Mouse (Mus musculus): ENCODE measurements around the gene Usp39. TPM values are rescaled to one million over a fixed set of nuclear protein-coding genes. Genes with fewer than 3 reads are reported as not detected.

The Usp39 gene
- total RNA-seq, 1 experiment, result 76.9 TPM

DNA sequence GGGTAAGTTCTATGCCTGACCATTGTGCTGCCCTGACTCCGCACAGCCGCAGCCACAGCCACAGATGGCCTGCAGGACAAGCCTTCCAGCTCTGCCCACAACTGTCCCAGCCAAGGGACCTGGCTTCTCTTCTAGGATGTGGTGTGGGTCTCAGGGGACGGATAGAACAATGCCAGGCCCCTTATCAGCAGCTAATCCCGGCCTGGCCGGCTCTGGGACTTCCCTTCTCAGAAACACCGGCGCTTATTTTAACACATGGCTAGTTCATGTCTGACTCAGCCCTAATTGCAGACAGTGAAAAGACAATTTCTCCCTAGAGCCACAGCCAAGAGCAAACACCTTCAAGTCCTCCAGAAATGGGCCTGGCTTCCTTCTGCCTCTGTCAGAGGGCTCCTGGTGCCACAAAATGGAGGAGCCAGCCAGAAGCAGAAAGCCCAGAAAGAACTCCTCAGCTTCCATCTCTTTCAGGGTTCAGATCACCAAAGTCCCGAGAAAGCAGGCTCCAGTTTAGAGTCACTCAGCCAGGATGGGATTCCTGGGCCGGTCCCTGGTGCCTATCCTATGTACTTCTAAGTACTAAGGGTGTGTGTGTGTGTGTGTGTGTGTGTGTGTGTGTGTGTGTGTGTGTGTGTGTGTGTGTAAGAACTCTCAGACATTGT, 67.3 kb downstream of the Usp39 start:
- no peak overlapping the region for H3K4me3 ChIP-seq (ENCODE audit: insufficient read depth in 1 of 2, low read depth in 1 of 2, low read length in 2 of 2, poor library complexity in 1 of 2, severe bottlenecking in 1 of 2)
- H3K4me1 ChIP-seq (ENCODE audit: control insufficient read depth in 2 of 2, insufficient read depth in 2 of 2, low read length in 2 of 2, poor library complexity in 1 of 2), result no peaks in the 10 kb centered on the region
- H3K9ac ChIP-seq (ENCODE audit: insufficient read depth, low read depth, low read length, poor library complexity, severe bottlenecking), result no peak overlapping the region; the same call in 1 of the 2 replicates
- TF ChIP-seq ZNF384 (IDR thresholded peaks at IDR 0.05; ENCODE audit: low read depth, low read length) (no peak), MAFK (IDR thresholded peaks at IDR 0.05; ENCODE audit: insufficient read depth, low read depth, low read length) (no peak), CHD2 (IDR thresholded peaks at IDR 0.05; ENCODE audit: low read depth, low read length) (no peak), ZC3H11A (IDR thresholded peaks at IDR 0.05; ENCODE audit: borderline replicate concordance, low read depth, low read length) (no peak), HCFC1 (IDR thresholded peaks at IDR 0.05; ENCODE audit: borderline replicate concordance, insufficient read depth, low read length) (no peak)
- H3K9me3 ChIP-seq (ENCODE audit: control insufficient read depth, insufficient read depth, low read depth, low read length), result no peaks in the 10 kb centered on the region
- no peak for DNase-seq (ENCODE audit: low read depth, low spot score)
- H3K36me3 ChIP-seq (ENCODE audit: control insufficient read depth, insufficient read depth, low read length, poor library complexity, severe bottlenecking), result no peaks in the 10 kb centered on the region
- in situ Hi-C loops (cut with MboI; ENCODE audit: low sequenced_read_pairs in 2 of 2, unreplicated experiment in 2 of 2), result no loop called here
- no peak overlapping the region for H3K27ac ChIP-seq (ENCODE audit: insufficient read depth, low read depth, low read length, poor library complexity, severe bottlenecking)

DNA sequence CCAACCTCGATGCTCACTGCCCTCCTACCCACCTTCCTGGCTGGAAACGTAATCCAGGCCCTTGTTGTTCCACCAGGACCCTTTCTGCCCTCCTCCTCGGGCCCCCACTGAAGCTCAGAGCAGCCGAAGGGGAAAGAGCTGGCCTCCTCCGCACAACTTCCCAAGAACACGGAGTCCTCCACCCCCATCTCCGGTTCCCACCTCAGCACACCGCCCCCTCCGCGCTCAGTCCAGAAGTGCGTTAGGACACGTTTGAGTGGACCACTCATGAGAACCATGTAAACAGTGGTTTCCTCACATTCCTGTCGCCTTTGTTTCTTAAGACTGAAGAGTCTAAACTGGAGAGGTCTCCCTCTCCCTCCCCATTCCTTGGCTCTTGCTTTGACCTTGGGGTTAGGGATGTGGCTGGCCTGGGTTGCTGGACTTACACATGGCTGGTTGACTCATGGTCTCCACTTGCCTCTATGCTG, 68.0 kb downstream of the Usp39 start:
- Histone ChIP-seq H3K4me3 (ENCODE audit: insufficient read depth in 1 of 2, low read depth in 1 of 2, low read length in 2 of 2, poor library complexity in 1 of 2, severe bottlenecking in 1 of 2) (no peak overlapping the region), H3K27ac (ENCODE audit: insufficient read depth, low read depth, low read length, poor library complexity, severe bottlenecking) (no peak overlapping the region), H3K4me1 (ENCODE audit: control insufficient read depth in 2 of 2, insufficient read depth in 2 of 2, low read length in 2 of 2, poor library complexity in 1 of 2) (no peaks in the 10 kb centered on the region), H3K9ac (ENCODE audit: insufficient read depth, low read depth, low read length, poor library complexity, severe bottlenecking) (no peak overlapping the region), H3K9me3 (ENCODE audit: control insufficient read depth, insufficient read depth, low read depth, low read length) (no peaks in the 10 kb centered on the region), H3K36me3 (ENCODE audit: control insufficient read depth, insufficient read depth, low read length, poor library complexity, severe bottlenecking) (no peaks in the 10 kb centered on the region)
- no peak for DNase-seq (ENCODE audit: low read depth, low spot score)
- TF ChIP-seq CHD2 (IDR thresholded peaks at IDR 0.05; ENCODE audit: low read depth, low read length) (no peak), ZC3H11A (IDR thresholded peaks at IDR 0.05; ENCODE audit: borderline replicate concordance, low read depth, low read length) (no peak), ZNF384 (IDR thresholded peaks at IDR 0.05; ENCODE audit: low read depth, low read length) (no peak)
- in situ Hi-C loops (cut with MboI; ENCODE audit: low sequenced_read_pairs in 2 of 2, unreplicated experiment in 2 of 2), result no loop called here

- Histone ChIP-seq H3K9ac (ENCODE audit: insufficient read depth, low read depth, low read length, poor library complexity, severe bottlenecking) (no peak overlapping the region), H3K36me3 (ENCODE audit: control insufficient read depth, insufficient read depth, low read length, poor library complexity, severe bottlenecking) (no peaks in the 10 kb centered on the region), H3K4me1 (ENCODE audit: control insufficient read depth in 2 of 2, insufficient read depth in 2 of 2, low read length in 2 of 2, poor library complexity in 1 of 2) (no peaks in the 10 kb centered on the region), H3K9me3 (ENCODE audit: control insufficient read depth, insufficient read depth, low read depth, low read length) (no peaks in the 10 kb centered on the region), H3K27ac (ENCODE audit: insufficient read depth, low read depth, low read length, poor library complexity, severe bottlenecking) (no peak overlapping the region), H3K4me3 (ENCODE audit: insufficient read depth in 1 of 2, low read depth in 1 of 2, low read length in 2 of 2, poor library complexity in 1 of 2, severe bottlenecking in 1 of 2) (no peak overlapping the region)
- in situ Hi-C loops (cut with MboI; ENCODE audit: low sequenced_read_pairs in 2 of 2, unreplicated experiment in 2 of 2), result no loop called here
- no peak for TF ChIP-seq ZC3H11A (IDR thresholded peaks at IDR 0.05; ENCODE audit: borderline replicate concordance, low read depth, low read length)
- DNase-seq (ENCODE audit: low read depth, low spot score), result peak; percentile 25
These were observed 68.8 kb downstream of the Usp39 start for GRCm38 (mm10) chr6:72276141-72276540.

DNA sequence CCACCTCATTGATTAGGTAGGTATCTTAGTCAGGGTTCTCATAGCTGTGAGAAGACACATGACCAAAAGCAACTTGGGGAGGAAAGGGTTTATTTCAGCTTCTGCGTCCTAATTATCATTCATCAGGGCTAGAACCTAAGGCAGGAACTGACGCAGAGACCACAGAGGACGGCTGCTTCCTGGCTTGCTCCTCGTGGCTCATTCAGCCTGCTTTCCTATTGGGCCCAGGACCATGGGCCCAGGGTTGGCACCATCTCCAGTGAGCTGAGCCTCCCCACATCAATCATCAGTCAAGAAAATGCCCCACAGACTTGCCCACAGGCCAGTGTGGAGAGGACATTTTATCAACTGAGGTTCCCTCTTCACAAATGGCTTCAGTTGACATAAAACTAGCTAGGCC, 69.5 kb downstream of the Usp39 start:
- TF ChIP-seq HCFC1 (IDR thresholded peaks at IDR 0.05; ENCODE audit: borderline replicate concordance, insufficient read depth, low read length) (no peak), MAFK (IDR thresholded peaks at IDR 0.05; ENCODE audit: insufficient read depth, low read depth, low read length) (no peak), CHD2 (IDR thresholded peaks at IDR 0.05; ENCODE audit: low read depth, low read length) (no peak), ZC3H11A (IDR thresholded peaks at IDR 0.05; ENCODE audit: borderline replicate concordance, low read depth, low read length) (no peak), ZNF384 (IDR thresholded peaks at IDR 0.05; ENCODE audit: low read depth, low read length) (no peak)
- no peak overlapping the region for H3K27ac ChIP-seq (ENCODE audit: insufficient read depth, low read depth, low read length, poor library complexity, severe bottlenecking)
- H3K9ac ChIP-seq (ENCODE audit: insufficient read depth, low read depth, low read length, poor library complexity, severe bottlenecking), result no peak overlapping the region
- no peaks in the 10 kb centered on the region for H3K4me1 ChIP-seq (ENCODE audit: control insufficient read depth in 2 of 2, insufficient read depth in 2 of 2, low read length in 2 of 2, poor library complexity in 1 of 2)
- DNase-seq (ENCODE audit: low read depth, low spot score), result no peak
- no peaks in the 10 kb centered on the region for H3K36me3 ChIP-seq (ENCODE audit: control insufficient read depth, insufficient read depth, low read length, poor library complexity, severe bottlenecking)
- no peaks in the 10 kb centered on the region for H3K9me3 ChIP-seq (ENCODE audit: control insufficient read depth, insufficient read depth, low read depth, low read length)
- in situ Hi-C loops (cut with MboI; ENCODE audit: low sequenced_read_pairs in 2 of 2, unreplicated experiment in 2 of 2), result no loop called here
- H3K4me3 ChIP-seq (ENCODE audit: insufficient read depth in 1 of 2, low read depth in 1 of 2, low read length in 2 of 2, poor library complexity in 1 of 2, severe bottlenecking in 1 of 2), result no peak overlapping the region

- Histone ChIP-seq H3K9ac (ENCODE audit: insufficient read depth, low read depth, low read length, poor library complexity, severe bottlenecking) (no peak overlapping the region), H3K9me3 (ENCODE audit: control insufficient read depth, insufficient read depth, low read depth, low read length) (no peaks in the 10 kb centered on the region), H3K4me3 (ENCODE audit: insufficient read depth in 1 of 2, low read depth in 1 of 2, low read length in 2 of 2, poor library complexity in 1 of 2, severe bottlenecking in 1 of 2) (no peak overlapping the region), H3K27ac (ENCODE audit: insufficient read depth, low read depth, low read length, poor library complexity, severe bottlenecking) (no peak overlapping the region), H3K4me1 (ENCODE audit: control insufficient read depth in 2 of 2, insufficient read depth in 2 of 2, low read length in 2 of 2, poor library complexity in 1 of 2) (no peaks in the 10 kb centered on the region), H3K36me3 (ENCODE audit: control insufficient read depth, insufficient read depth, low read length, poor library complexity, severe bottlenecking) (no peaks in the 10 kb centered on the region)
- no peak for DNase-seq (ENCODE audit: low read depth, low spot score)
- TF ChIP-seq HCFC1 (IDR thresholded peaks at IDR 0.05; ENCODE audit: borderline replicate concordance, insufficient read depth, low read length) (no peak), MAFK (IDR thresholded peaks at IDR 0.05; ENCODE audit: insufficient read depth, low read depth, low read length) (no peak), ZC3H11A (IDR thresholded peaks at IDR 0.05; ENCODE audit: borderline replicate concordance, low read depth, low read length) (no peak), CHD2 (IDR thresholded peaks at IDR 0.05; ENCODE audit: low read depth, low read length) (no peak), ZNF384 (IDR thresholded peaks at IDR 0.05; ENCODE audit: low read depth, low read length) (no peak)
- in situ Hi-C loops (cut with MboI; ENCODE audit: low sequenced_read_pairs in 2 of 2, unreplicated experiment in 2 of 2), result no loop called here
These were observed 71.8 kb downstream of the Usp39 start for GRCm38 (mm10) chr6:72273153-72273552.

Data from ES-E14 (cell line).